Mouse (Mus musculus) kidney, adult 18-20 months (tissue): ENCODE results near the gene Gpatch8.
"Not testable (repeated sequence)": the region's sequence is repeated elsewhere in the genome, so short reads cannot be mapped to it uniquely, and the experiment has no call there.

Source experiments
- DNase-seq: peaks from one replicate; pipeline ENCODE4 v3.0.0; 2021

Gpatch8 gene

GRCm38 (mm10) chr11:102568756-102569377 is 12.7 kb upstream of the Gpatch8 start:
- no peak for DNase-seq

DNA sequence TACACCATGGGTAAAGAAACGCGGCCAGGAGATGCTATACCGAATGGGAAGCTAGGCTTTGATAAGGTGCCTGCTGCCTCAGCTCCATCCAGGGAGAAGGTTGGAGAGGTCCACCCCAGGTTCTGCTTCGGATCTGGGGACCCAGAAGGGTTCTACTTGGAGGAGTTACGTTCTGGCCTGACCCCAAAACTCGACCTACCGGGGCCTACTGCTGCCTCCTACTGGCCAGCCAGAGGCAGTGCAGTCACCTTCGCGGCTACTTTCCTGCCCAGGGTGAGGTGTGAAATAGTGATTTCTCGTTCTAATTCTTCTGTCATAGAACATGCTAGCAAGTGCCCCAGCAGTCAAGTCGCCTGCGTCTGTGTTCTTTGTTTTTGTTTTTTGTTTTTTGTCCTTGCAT is 12.0 kb upstream of the Gpatch8 start:
- no peak for DNase-seq

- DNase-seq = no peak
Measured at GRCm38 (mm10) chr11:102567723-102568122, 11.5 kb upstream of the Gpatch8 start.

- DNase-seq = no peak
Measured at GRCm38 (mm10) chr11:102567157-102567556, 11.0 kb upstream of the Gpatch8 start.

GRCm38 (mm10) chr11:102566290-102566689 is 10.1 kb upstream of the Gpatch8 start:
- DNase-seq = no peak

- no peak for DNase-seq
Measured at GRCm38 (mm10) chr11:102565741-102566140, 9.5 kb upstream of the Gpatch8 start.

GRCm38 (mm10) chr11:102564952-102565671 is 8.9 kb upstream of the Gpatch8 start:
- DNase-seq = not testable (repeated sequence)

- DNase-seq = no peak
Measured at GRCm38 (mm10) chr11:102558704-102559103, 2.5 kb upstream of the Gpatch8 start.

DNA sequence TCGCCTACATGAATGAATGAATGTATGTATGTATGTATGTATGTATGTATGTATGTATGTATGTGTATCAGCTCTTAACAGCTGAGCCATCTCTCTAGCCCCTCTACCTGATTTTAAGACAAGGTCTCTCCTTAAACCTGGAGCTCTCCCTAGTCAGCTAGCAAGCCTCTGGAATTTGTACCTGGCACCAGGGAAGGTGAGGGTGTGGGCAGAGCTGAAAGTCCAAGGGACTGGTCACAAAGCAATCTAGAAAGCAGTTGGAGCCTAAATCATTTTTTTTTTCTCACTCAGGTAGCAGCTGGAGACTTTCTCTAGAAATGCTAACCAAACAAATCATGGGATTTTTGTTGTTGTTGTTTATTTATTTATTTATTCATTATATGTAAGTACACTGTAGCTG is 1.2 kb upstream of the Gpatch8 start:
- no peak for DNase-seq

GRCm38 (mm10) chr11:102556716-102557074 is 503 bp upstream of the Gpatch8 start:
- DNase-seq = no peak

DNA sequence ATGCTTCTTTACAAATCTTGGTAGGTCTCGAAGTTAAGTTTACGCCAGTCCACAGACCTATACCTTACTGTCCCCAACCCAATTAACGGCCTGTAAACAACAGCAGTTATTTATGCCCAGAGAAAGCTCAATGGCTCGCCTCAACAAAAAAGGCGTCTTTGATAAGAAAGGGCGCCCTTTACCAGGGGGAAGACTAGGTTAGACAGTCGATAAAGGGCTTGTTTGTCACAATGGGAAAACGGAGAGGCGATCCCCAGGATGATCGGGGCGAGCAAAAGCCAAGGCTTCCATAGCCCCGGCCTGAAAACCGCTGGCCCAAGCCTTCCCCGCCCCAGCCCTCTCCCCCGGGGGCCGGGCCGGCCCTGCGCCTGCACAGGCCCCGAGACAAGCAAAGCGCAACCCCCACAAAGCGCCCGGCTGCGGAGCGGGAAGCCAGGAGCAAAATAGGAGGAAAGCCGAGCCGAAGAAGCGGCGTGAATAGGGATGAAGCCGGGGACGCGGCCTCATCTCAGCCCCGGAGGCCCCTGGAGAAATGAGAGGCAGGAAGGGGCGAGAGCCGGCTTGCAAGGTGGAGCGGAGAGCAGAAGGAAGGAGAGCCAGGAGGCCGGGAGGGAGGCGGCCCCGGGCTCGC is 677 bp downstream of the Gpatch8 start:
- no peak for DNase-seq

DNA sequence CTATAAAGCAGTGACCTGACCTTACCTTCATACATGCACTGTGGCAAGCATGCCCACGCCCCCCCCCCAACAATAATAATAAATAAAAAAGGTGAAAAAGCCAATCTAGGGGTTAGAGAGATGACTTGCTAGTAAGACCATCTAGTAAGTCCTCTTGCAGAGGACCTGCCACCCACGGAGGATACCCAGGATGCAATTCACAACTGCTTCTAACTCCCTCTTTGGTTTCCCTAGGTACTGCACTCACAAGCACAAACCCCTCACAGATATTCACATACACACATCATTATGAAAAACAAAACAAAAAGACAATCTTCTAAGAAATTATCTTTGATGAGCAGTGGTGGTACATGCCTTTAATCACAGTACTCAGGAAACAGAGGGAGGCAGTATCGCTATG is 4.1 kb downstream of the Gpatch8 start:
- DNase-seq = no peak

DNA sequence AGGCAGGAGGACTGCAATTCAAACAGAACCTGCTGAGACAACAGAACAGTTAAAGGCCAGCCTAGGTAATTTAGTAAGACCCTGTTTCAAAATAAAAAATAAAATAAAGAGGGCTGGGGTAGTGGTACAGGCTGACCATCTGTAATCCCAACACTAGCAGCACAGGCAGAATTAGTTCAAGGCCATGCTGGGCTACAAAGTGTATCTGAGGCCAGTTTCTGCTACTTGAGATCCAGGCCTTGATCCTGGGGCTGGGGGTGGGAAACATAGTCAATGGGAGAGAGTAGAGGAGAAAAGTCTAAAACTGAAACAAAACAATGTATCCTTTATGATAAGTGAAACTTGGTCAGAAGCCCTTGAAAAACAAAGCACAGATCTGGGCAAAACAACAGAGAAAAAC is 5.0 kb downstream of the Gpatch8 start:
- no peak for DNase-seq

DNA sequence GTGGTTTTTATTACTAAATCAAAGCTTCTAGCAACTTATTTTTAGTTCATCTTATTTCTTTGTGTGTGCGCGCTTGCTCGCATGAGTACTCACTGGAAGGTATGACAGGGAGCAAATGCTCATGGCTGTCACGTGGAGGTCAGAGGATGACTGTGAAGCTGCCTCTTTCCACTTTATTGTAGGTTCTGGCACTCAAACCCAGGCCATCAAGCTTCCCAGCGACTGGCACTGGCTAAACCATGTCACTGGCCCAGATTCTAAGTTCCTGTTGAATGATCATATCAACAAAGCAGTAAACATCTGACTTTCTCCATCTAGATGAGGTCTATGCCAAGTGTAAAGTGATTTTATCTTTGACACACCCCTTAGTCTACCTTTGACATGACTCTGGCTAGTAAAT is 14.7 kb downstream of the Gpatch8 start:
- no peak for DNase-seq

- not testable (repeated sequence) for DNase-seq
Measured at GRCm38 (mm10) chr11:102540286-102540685, 15.9 kb downstream of the Gpatch8 start.

GRCm38 (mm10) chr11:102539690-102540089 is 16.5 kb downstream of the Gpatch8 start:
- no peak for DNase-seq

GRCm38 (mm10) chr11:102536210-102536609 is 20.0 kb downstream of the Gpatch8 start:
- no peak for DNase-seq

GRCm38 (mm10) chr11:102534078-102534477 is 22.1 kb downstream of the Gpatch8 start:
- DNase-seq = no peak

DNA sequence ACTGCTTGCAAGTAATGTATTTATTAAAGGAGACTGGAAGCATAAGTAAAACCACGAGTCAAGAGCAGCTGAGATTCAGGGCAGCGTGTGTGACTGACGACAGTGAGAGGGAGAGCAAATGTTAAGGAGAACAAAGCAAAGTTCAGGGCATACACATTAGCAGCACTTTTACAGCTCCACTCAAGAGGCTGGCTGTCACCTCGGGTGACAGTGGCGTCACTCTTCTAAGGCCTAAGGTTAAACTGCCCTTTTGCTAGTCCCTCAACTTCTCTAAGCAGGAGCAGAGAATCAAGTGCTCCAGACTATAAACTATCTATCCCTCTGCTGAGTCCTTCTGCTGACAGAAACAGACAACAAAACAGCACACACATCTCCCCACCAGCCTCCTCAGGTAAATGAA is 24.8 kb downstream of the Gpatch8 start:
- DNase-seq = peak; percentile 14

DNA sequence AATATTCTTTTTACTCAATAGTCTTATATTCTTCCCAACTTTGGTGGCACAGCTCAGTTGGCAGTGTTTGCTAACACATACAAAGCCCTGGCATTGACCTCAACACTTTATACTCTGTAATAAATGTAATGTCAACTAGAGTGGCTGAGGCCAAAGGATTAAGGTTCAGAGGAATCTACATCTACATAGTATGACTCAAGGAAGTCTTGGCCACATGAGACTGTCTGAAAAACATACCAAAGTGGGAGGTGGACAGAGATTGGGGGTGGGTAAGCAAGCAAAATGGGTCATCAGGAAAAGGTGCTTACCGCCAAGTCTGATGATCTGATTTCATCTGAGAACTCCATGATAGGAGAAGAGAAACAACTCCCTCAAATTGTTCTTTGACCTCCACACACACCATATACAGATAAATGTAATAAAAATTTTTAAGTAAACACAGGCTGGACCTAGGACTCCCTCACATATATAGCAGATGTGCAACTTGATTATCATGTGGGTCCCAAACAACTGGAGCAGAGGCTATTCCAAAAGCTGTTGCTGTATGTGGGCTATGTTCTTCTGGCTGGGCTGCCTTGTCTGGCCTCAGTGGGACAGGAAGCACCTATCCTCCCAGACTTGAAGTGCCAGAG is 41.3 kb downstream of the Gpatch8 start:
- no peak for DNase-seq

- no peak for DNase-seq
Measured at GRCm38 (mm10) chr11:102510226-102510625, 46.0 kb downstream of the Gpatch8 start.

DNA sequence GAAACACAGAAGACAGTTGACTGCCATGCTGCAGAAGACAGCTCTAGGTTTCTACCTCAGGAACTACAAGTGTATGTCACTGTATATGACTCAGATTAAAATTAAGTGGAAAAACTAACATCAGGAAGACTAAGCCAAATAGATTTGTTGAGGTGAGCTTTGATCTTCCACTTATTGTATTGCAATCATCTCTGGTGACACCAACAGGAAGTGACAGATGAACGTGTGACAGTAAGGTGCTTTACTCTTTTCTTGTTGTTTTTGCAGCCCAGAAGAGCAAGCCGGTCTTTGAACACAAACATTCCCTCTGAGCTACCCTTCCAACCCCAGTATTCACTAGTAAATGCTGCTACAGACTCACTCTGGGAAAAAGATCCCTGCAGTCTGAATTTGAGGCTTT is 59.5 kb downstream of the Gpatch8 start:
- DNase-seq = no peak

GRCm38 (mm10) chr11:102496206-102496605 is 60.0 kb downstream of the Gpatch8 start:
- no peak for DNase-seq

GRCm38 (mm10) chr11:102495742-102496141 is 60.5 kb downstream of the Gpatch8 start:
- no peak for DNase-seq
